Mouse (Mus musculus) bone marrow macrophage, adult 2 months (primary cell): ENCODE data around the gene Mafb.

Experiments used
- CTCF ChIP-seq: IDR thresholded peaks from 2 replicates; pipeline ENCODE4 v1.5.1; 2012; ENCODE audit warnings: low read depth, mild to moderate bottlenecking, low read length, moderate library complexity
- POLR2A ChIP-seq: IDR thresholded peaks from 2 replicates; pipeline ENCODE4 v1.6.1; 2012; ENCODE audit warnings: mild to moderate bottlenecking, low read depth, low read length, borderline replicate concordance

DNA sequence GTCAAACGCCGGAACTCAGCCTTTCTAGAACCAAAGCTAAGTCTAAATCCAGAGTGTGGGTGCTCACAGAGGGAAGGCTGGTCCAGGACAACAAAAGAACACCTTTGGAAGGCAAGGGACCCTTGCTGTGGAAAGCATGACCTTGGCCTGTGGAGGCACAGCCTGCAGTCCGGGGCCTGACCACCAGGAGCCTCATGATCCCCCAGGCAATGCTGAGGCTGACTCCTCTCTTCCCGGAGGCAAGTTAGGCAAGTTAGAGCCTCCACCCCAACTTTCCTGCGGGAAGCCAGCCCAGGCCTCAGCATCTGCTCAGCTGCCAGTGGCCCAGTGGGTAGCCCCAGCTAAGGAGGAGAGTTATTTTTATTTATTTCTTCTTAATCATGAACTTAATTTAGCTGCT is 9.4 kb upstream of the Mafb start:
- TF ChIP-seq POLR2A (no peak), CTCF (no peak)
